Mouse (Mus musculus): Measurements from ENCODE around the gene Cdk14.

DNA sequence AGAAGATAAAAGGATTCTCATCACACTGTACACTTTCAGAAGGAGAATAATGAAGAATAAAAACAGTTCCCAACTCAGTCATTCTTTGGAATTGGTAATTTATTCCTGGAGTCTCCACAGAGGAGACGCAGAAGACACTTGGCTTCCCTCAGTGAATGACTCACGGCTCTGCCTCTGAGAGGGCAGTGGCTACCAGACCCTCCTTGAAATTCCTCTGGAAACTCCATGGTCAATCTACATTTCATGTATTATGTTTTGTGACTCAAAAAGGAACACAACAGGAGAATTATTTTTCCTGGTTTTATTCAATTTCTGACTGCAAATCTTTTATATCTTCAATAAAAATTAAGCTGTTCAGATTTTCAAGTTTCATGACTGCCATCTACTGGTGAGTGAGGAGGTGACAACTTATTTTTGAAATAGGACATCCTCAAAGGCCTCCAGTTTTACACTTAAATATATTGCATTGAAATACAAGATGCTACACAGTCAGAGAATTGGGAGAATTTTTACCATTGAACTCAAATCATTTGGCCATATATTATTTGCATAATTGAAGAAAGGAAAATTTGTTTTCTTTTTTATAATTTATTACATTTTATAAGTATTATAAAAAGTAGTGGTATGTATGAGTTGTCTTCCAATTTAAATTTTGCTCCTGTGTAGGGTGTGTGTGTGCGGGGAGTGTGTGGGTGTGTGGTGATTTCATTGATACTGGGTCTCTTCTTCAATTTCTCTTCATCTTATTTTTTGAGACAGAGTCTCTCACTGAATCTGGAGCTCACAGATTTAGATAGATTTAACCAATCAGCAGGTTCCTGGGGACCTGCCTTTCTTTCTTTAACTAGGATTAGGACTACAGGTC, 471.8 kb downstream of the Cdk14 start:
- TF ChIP-seq MAX (IDR thresholded peaks at IDR 0.05; ENCODE audit: low read depth) = no peak
- no peak for TF ChIP-seq POLR2A (IDR thresholded peaks at IDR 0.05; ENCODE audit: insufficient read length, low read depth)
- no peak for TF ChIP-seq USF1 (IDR thresholded peaks at IDR 0.05; ENCODE audit: low read depth)
- no peak for TF ChIP-seq POLR2AphosphoS2 (IDR thresholded peaks at IDR 0.05; ENCODE audit: insufficient read length, low read depth)
- TF ChIP-seq MYOD1 (IDR thresholded peaks at IDR 0.05; ENCODE audit: control insufficient read depth in 1 of 3, insufficient read length in 2 of 3, low read depth in 2 of 3) = no peak
